In the genomic region with DNA sequence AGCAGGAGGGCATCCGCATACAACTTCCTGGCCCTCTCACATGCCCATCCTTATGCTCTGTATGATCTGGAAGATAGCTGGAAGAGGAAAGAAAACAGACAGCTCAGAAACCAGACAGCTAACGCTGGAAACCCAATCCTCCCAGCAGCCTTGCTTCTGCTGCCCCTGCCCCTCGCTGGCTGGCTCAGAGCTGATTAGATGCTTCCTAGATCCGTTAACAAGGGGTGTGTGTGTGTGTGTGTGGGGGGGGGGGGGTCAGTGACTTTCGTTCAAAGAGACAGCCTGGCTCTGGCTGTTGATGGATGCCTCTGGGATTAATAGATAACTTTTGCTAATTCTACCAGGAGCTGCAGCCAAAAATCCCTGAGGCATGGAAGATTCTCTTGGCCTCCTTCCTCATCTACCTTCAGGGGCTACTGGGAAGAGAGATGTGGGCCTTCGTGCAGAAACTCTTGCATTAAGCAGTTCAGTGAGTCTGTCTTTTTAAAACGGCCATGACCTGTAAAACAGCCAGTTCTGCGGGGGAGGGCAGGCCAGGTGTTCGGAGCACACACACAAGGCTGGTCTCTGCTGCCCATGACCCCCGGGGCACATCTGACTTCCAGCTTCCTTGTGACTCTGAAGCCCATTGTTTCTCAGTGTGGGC, we compare ENCODE assay signal across 8 mouse cellular contexts. TPM values are rescaled to one million over a fixed set of nuclear protein-coding genes. Genes with fewer than 3 reads are reported as not detected.
DNase-seq lines count a peak whose midpoint lies in the region; ATAC-seq and TF ChIP-seq lines count a peak whose summit lies in the region.

No protein-coding gene starts in this region.

- ATAC-seq in hindbrain, embryonic 11.5 days (ENCODE audit: low FRiP score), result peak; percentile 76
- ATAC-seq in limb, embryonic 14.5 days (ENCODE audit: low FRiP score, low read depth), result peak; percentile 39; the same call in 1 of the 2 replicates
- peak; percentile 63; the same call in 1 of the 2 replicates for ATAC-seq in neural tube, embryonic 14.5 days (ENCODE audit: low read depth)

- H3K27ac ChIP-seq in ES-Bruce4 (ENCODE audit: insufficient read depth, low read length), result peak overlapping the region; percentile 60
- peak overlapping the region; percentile 86 for H3K27ac ChIP-seq in hindbrain, embryonic 11.5 days (ENCODE audit: low read depth, low read length)
- H3K27ac ChIP-seq in limb, embryonic 14.5 days (replicated peaks; ENCODE audit: low read depth, low read length), result peak overlapping the region; percentile 67
- peak overlapping the region; percentile 35; the same call in 1 of the 2 replicates for H3K27ac ChIP-seq in neural tube, embryonic 14.5 days (ENCODE audit: low read depth, low read length)

- peak; percentile 62 for DNase-seq in Muller cell, postnatal 12 days (ENCODE audit: inconsistent ontology term)
- DNase-seq in hindbrain, embryonic 11.5 days (ENCODE audit: low spot score), result peak; percentile 38
- no peak for DNase-seq in limb, embryonic 14.5 days (ENCODE audit: low spot score)
- no peak for DNase-seq in left cerebral cortex, adult 11 months (ENCODE audit: low spot score)
- no peak for DNase-seq in adipocyte (ENCODE audit: low spot score)
- no peak for DNase-seq in natural killer cell, adult 2 months (ENCODE audit: low spot score in 2 of 2)

- H3K4me3 ChIP-seq in ES-Bruce4 (ENCODE audit: low read depth, low read length), result peak overlapping the region; percentile 54
- H3K4me3 ChIP-seq in hindbrain, embryonic 11.5 days (ENCODE audit: low read depth, low read length), result peak overlapping the region; percentile 9; the same call in 1 of the 2 replicates
- H3K4me3 ChIP-seq in limb, embryonic 14.5 days (replicated peaks; ENCODE audit: low read length), result peak overlapping the region; percentile 10; the same call in 1 of the 2 replicates
- 0 out of 2 replicates have a peak overlapping the region, but pooled peaks have one; percentile 6 for H3K4me3 ChIP-seq in neural tube, embryonic 14.5 days (ENCODE audit: low read depth, low read length)

- peak overlapping the region; percentile 60 for H3K9ac ChIP-seq in ES-Bruce4 (ENCODE audit: low read depth, poor library complexity, severe bottlenecking)
- peak overlapping the region; percentile 40 for H3K9ac ChIP-seq in hindbrain, embryonic 11.5 days (ENCODE audit: low read depth, low read length)
- H3K9ac ChIP-seq in limb, embryonic 14.5 days (ENCODE audit: low read depth, low read length, severe bottlenecking), result peak overlapping the region; percentile 38
- H3K9ac ChIP-seq in neural tube, embryonic 14.5 days (replicated peaks; ENCODE audit: low read depth, low read length), result no peak overlapping the region

- no peak for TF ChIP-seq POLR2A in ES-Bruce4 (IDR thresholded peaks at IDR 0.05; ENCODE audit: insufficient read depth, low read length)
- no peak for TF ChIP-seq POLR2A in limb, embryonic 14.5 days (IDR thresholded peaks at IDR 0.05; ENCODE audit: borderline replicate concordance, extremely low read depth, insufficient read depth, insufficient read length)

- H3K9me3 ChIP-seq in ES-Bruce4 (replicated peaks; ENCODE audit: control insufficient read depth, insufficient read depth, low read length, poor library complexity, severe bottlenecking), result no peaks in the 10 kb centered on the region
- H3K9me3 ChIP-seq in hindbrain, embryonic 11.5 days (ENCODE audit: control insufficient read depth, low read length), result no peaks in the 10 kb centered on the region
- no peaks in the 10 kb centered on the region for H3K9me3 ChIP-seq in limb, embryonic 14.5 days (ENCODE audit: control insufficient read depth, low read length)
- no peaks in the 10 kb centered on the region for H3K9me3 ChIP-seq in neural tube, embryonic 14.5 days (ENCODE audit: control insufficient read depth, low read length)

- peaks cover 3% of the 10 kb centered on the region for H3K4me1 ChIP-seq in ES-Bruce4 (ENCODE audit: control insufficient read depth, insufficient read depth, low read length)
- 0 out of 2 replicates have a peak, but pooled peaks cover 2% of the 10 kb centered on the region for H3K4me1 ChIP-seq in hindbrain, embryonic 11.5 days (replicated peaks; ENCODE audit: control insufficient read depth, insufficient read depth, low read length)
- H3K4me1 ChIP-seq in limb, embryonic 14.5 days (ENCODE audit: control insufficient read depth, insufficient read depth, low read length), result peaks cover 36% of the 10 kb centered on the region
- H3K4me1 ChIP-seq in neural tube, embryonic 14.5 days (ENCODE audit: control insufficient read depth, insufficient read depth, low read length), result peaks cover 10% of the 10 kb centered on the region

- WGBS in hindbrain, embryonic 11.5 days, result 13% methylated on average over 10 of the region's 10 CpGs
- WGBS in limb, embryonic 14.5 days, result 4% methylated on average over 10 of the region's 10 CpGs
- WGBS in neural tube, embryonic 14.5 days, result 16% methylated on average over 10 of the region's 10 CpGs

- peak overlapping the region; percentile 39 for H3K4me2 ChIP-seq in hindbrain, embryonic 11.5 days (replicated peaks; ENCODE audit: low read depth, low read length)
- peak overlapping the region; percentile 37 for H3K4me2 ChIP-seq in limb, embryonic 14.5 days (replicated peaks; ENCODE audit: low read depth, low read length, severe bottlenecking)
- peak overlapping the region; percentile 37 for H3K4me2 ChIP-seq in neural tube, embryonic 14.5 days (ENCODE audit: low read depth, low read length)

- H3K27me3 ChIP-seq in ES-Bruce4 (ENCODE audit: control insufficient read depth, insufficient read depth, low read length, poor library complexity, severe bottlenecking), result no peaks in the 10 kb centered on the region
- H3K27me3 ChIP-seq in hindbrain, embryonic 11.5 days (ENCODE audit: control insufficient read depth, insufficient read depth, low read length), result no peaks in the 10 kb centered on the region
- H3K27me3 ChIP-seq in limb, embryonic 14.5 days (ENCODE audit: control insufficient read depth, insufficient read depth, low read length), result no peaks in the 10 kb centered on the region
- no peaks in the 10 kb centered on the region for H3K27me3 ChIP-seq in neural tube, embryonic 14.5 days (ENCODE audit: control insufficient read depth, insufficient read depth, low read length)

- H3K36me3 ChIP-seq in ES-Bruce4 (ENCODE audit: control insufficient read depth, insufficient read depth, low read length, poor library complexity, severe bottlenecking), result no peaks in the 10 kb centered on the region
- H3K36me3 ChIP-seq in hindbrain, embryonic 11.5 days (ENCODE audit: control insufficient read depth, insufficient read depth, low read length), result no peaks in the 10 kb centered on the region
- no peaks in the 10 kb centered on the region for H3K36me3 ChIP-seq in limb, embryonic 14.5 days (ENCODE audit: control insufficient read depth, insufficient read depth, low read length)
- H3K36me3 ChIP-seq in neural tube, embryonic 14.5 days (ENCODE audit: control insufficient read depth, insufficient read depth, low read length), result no peaks in the 10 kb centered on the region

- no peak for TF ChIP-seq CTCF in ES-Bruce4 (IDR thresholded peaks at IDR 0.05; ENCODE audit: low read depth, low read length)

- peak; percentile 39; the same call in 1 of the 2 replicates for TF ChIP-seq EP300 in ES-Bruce4 (IDR thresholded peaks at IDR 0.05; ENCODE audit: insufficient read depth, low read depth, low read length)

RNA-seq across cellular contexts. Expression of gene Serp2, which starts 23.4 kb away (rescaled TPM):
- polyA plus RNA-seq in ES-Bruce4 (2011; ENCODE audit: insufficient read depth, insufficient read length, low read depth, missing spikeins), result 6.1 and 6.4 TPM in 2 replicates
- 46.1 TPM in 2 replicates for polyA plus RNA-seq in hindbrain, embryonic 11.5 days (2014; fragmentation: Nextera tagmentation; extraction: Ambion mirVana)
- 12.7 and 14.7 TPM in 2 replicates for polyA plus RNA-seq in limb, embryonic 14.5 days (2012; rRNA removed)
- polyA plus RNA-seq in limb, embryonic 14.5 days (2014; fragmentation: Nextera tagmentation; extraction: Ambion mirVana), result 14.3 and 14.4 TPM in 2 replicates
- 202 and 265 TPM in 2 replicates for polyA plus RNA-seq in neural tube, embryonic 14.5 days (2014; fragmentation: Nextera tagmentation; extraction: Ambion mirVana)

Comparison
In these comparisons a context has a peak if more than half of its experiments do, and no peak if none do; other contexts are left out.
1. H3K27ac ChIP-seq: peak in every context shown above with its lines; median percentile 86 in hindbrain, embryonic 11.5 days; 67 in limb, embryonic 14.5 days; 60 in ES-Bruce4; 35 in neural tube, embryonic 14.5 days.
2. DNase-seq: peak in Muller cell, postnatal 12 days (single experiment) and hindbrain, embryonic 11.5 days (single experiment); none in limb, embryonic 14.5 days (single experiment), left cerebral cortex, adult 11 months (single experiment), adipocyte (single experiment) and natural killer cell, adult 2 months (0 of 2).
3. Peak in every context shown above with its lines, with median percentiles within 50 percentile points of each other: H3K4me3 ChIP-seq, ATAC-seq and H3K4me2 ChIP-seq.